Mouse (Mus musculus): ENCODE data around the gene Socs2.

DNA sequence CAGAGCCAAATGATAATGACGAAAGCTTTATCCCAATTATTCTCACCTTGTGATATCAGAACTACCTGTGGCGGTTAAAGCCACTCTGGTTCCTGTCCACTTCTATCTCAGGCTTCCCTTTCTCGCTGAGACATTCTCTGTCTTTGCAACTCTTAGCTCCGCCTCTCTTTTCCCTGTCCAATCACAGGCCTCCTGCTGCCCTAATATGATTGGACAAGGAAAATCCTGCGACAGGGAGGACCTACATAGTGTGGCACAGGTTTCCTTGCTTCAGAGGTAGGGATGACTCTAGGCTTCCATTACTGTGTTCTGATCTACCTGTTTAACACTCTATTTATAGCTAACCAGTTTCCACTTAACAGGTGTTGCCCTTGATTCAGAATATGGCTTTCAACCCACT lies 36.3 kb upstream of the Socs2 start:
- TF ChIP-seq CTCF (IDR thresholded peaks at IDR 0.05; ENCODE audit: extremely low read depth, insufficient read depth, low read length) (no peak), POLR2A (IDR thresholded peaks at IDR 0.05; ENCODE audit: extremely low read depth, insufficient read depth, low read length) (no peak)
